Mouse (Mus musculus) kidney, postnatal 0 days (tissue): ENCODE measurements around the gene AI661453. TPM values are rescaled to one million over a fixed set of nuclear protein-coding genes. Genes with fewer than 3 reads are reported as not detected.
"Not testable (repeated sequence)": the region's sequence is repeated elsewhere in the genome, so short reads cannot be mapped to it uniquely, and the experiment has no call there.

Experiments used
- ATAC-seq: fragments of 200-750 bp; cut with Nextera tagmentation; replicated peaks from 2 replicates; pipeline ENCODE4 v1.8.0; 2017; ENCODE audit warnings: low read depth, moderate number of reproducible peaks, moderate TSS enrichment, moderate library complexity; ENCODE audit not compliant: low FRiP score
- DNase-seq: peaks from one replicate; pipeline ENCODE4 v3.0.0-alpha.2; 2016; ENCODE audit warnings: low spot score
- H3K27ac ChIP-seq: fragments of 300-500 bp; sonication (generic); 2 replicates; pipeline ENCODE4 v1.5.1; 2014; ENCODE audit warnings: mild to moderate bottlenecking
- H3K27me3 ChIP-seq: fragments of 300-500 bp; sonication (generic); 2 replicates; pipeline ENCODE4 v1.6.1; 2014; ENCODE audit warnings: low read length, mixed read lengths; ENCODE audit not compliant: insufficient read depth
- H3K36me3 ChIP-seq: fragments of 300-500 bp; sonication (generic); 2 replicates; pipeline ENCODE4 v1.6.1; 2014; ENCODE audit warnings: low read length, mixed read lengths; ENCODE audit not compliant: insufficient read depth
- H3K4me1 ChIP-seq: fragments of 300-500 bp; sonication (generic); replicated peaks from 2 replicates; pipeline ENCODE4 v1.6.1; 2014; ENCODE audit warnings: antibody characterized with exemption, low read length, mixed read lengths; ENCODE audit not compliant: insufficient read depth
- H3K4me2 ChIP-seq: fragments of 300-500 bp; sonication (generic); 2 replicates; pipeline ENCODE4 v1.6.1; 2014; ENCODE audit warnings: mild to moderate bottlenecking, low read length, moderate library complexity, mixed read lengths
- H3K4me3 ChIP-seq: fragments of 300-500 bp; sonication (generic); replicated peaks from 2 replicates; pipeline ENCODE4 v1.5.1; 2014; ENCODE audit warnings: low read depth, low read length
- H3K9ac ChIP-seq: fragments of 300-500 bp; sonication (generic); 2 replicates; pipeline ENCODE4 v1.6.1; 2014; ENCODE audit warnings: low read depth, low read length
- H3K9me3 ChIP-seq: fragments of 300-500 bp; sonication (generic); replicated peaks from 2 replicates; pipeline ENCODE4 v1.6.1; 2016; ENCODE audit warnings: low read length, inconsistent platforms, mixed read lengths
- CTCF ChIP-seq: IDR thresholded peaks from 2 replicates; pipeline ENCODE4 v1.5.1; 2016; ENCODE audit warnings: antibody characterized with exemption, low read depth, mild to moderate bottlenecking, moderate library complexity
- WGBS: fragments of 180-500 bp; shearing (Covaris S2); extraction: QIAGEN DNeasy Blood & Tissue Kit; methylation state at CpG from one replicate; pipeline ENCODE4 v1.1.7; 2014; 5-methylcytosine and 5-hydroxymethylcytosine counted together
- polyA plus RNA-seq: library from polyadenylated mRNA; unstranded; fragments of >200 nt; fragmentation: Nextera tagmentation; extraction: Ambion mirVana; gene quantifications from 2 replicates; pipeline ENCODE4 v1.2.1, GENCODE M21; 2015

The AI661453 gene
- polyA plus RNA-seq, 1 experiment from 2014 or later = 2.4 TPM

GRCm38 (mm10) chr17:47485791-47486190 lies 49.4 kb downstream of the AI661453 start:
- Histone ChIP-seq H3K4me2 (no peak overlapping the region), H3K4me3 (no peak overlapping the region), H3K27ac (0 out of 2 replicates have a peak overlapping the region, but pooled peaks have one; percentile 82), H3K27me3 (no peaks in the 10 kb centered on the region), H3K36me3 (peaks cover 18% of the 10 kb centered on the region), H3K9me3 (no peaks in the 10 kb centered on the region), H3K4me1 (0 out of 2 replicates have a peak, but pooled peaks cover 8% of the 10 kb centered on the region), H3K9ac (no peak overlapping the region)
- WGBS = 84% methylated on average over 3 of the region's 3 CpGs
- DNase-seq (no peak), ATAC-seq (no peak)
- TF ChIP-seq CTCF = no peak

GRCm38 (mm10) chr17:47490791-47491190 lies 54.4 kb downstream of the AI661453 start:
- no peaks in the 10 kb centered on the region for H3K9me3 ChIP-seq
- peak; percentile 54 for TF ChIP-seq CTCF
- H3K4me2 ChIP-seq = no peak overlapping the region
- DNase-seq (no peak), ATAC-seq (no peak)
- H3K9ac ChIP-seq = no peak overlapping the region
- H3K4me3 ChIP-seq = no peak overlapping the region
- H3K27ac ChIP-seq = no peak overlapping the region
- H3K36me3 ChIP-seq = peaks cover 61% of the 10 kb centered on the region
- H3K4me1 ChIP-seq = no peaks in the 10 kb centered on the region
- no peaks in the 10 kb centered on the region for H3K27me3 ChIP-seq
- WGBS = 84% methylated on average over 9 of the region's 9 CpGs

GRCm38 (mm10) chr17:47492731-47493130 lies 56.3 kb downstream of the AI661453 start:
- no peaks in the 10 kb centered on the region for H3K4me1 ChIP-seq
- peaks cover 73% of the 10 kb centered on the region for H3K36me3 ChIP-seq
- no peak overlapping the region for H3K27ac ChIP-seq
- H3K9ac ChIP-seq = no peak overlapping the region
- no peak for TF ChIP-seq CTCF
- no peak overlapping the region for H3K4me3 ChIP-seq
- WGBS = 73% methylated on average over 6 of the region's 6 CpGs
- ATAC-seq (no peak), DNase-seq (no peak)
- no peaks in the 10 kb centered on the region for H3K27me3 ChIP-seq
- no peak overlapping the region for H3K4me2 ChIP-seq
- H3K9me3 ChIP-seq = no peaks in the 10 kb centered on the region

- Histone ChIP-seq H3K9ac (no peak overlapping the region), H3K27me3 (no peaks in the 10 kb centered on the region), H3K4me2 (no peak overlapping the region), H3K27ac (no peak overlapping the region), H3K4me3 (no peak overlapping the region), H3K4me1 (no peaks in the 10 kb centered on the region), H3K9me3 (no peaks in the 10 kb centered on the region), H3K36me3 (peaks cover 75% of the 10 kb centered on the region)
- no peak for DNase-seq
- 85% methylated on average over 6 of the region's 6 CpGs for WGBS
- TF ChIP-seq CTCF = no peak
- no peak for ATAC-seq
These were observed 57.2 kb downstream of the AI661453 start for GRCm38 (mm10) chr17:47493653-47494052.

GRCm38 (mm10) chr17:47494132-47494531 lies 57.7 kb downstream of the AI661453 start:
- no peaks in the 10 kb centered on the region for H3K27me3 ChIP-seq
- H3K36me3 ChIP-seq = peaks cover 77% of the 10 kb centered on the region
- ATAC-seq (no peak), DNase-seq (no peak)
- no peak overlapping the region for H3K27ac ChIP-seq
- no peak overlapping the region for H3K9ac ChIP-seq
- no peak overlapping the region for H3K4me3 ChIP-seq
- TF ChIP-seq CTCF = no peak
- H3K9me3 ChIP-seq = no peaks in the 10 kb centered on the region
- no peak overlapping the region for H3K4me2 ChIP-seq
- no peaks in the 10 kb centered on the region for H3K4me1 ChIP-seq
- 91% methylated on average over 11 of the region's 11 CpGs for WGBS

GRCm38 (mm10) chr17:47501531-47501930 lies 65.1 kb downstream of the AI661453 start:
- peaks cover 22% of the 10 kb centered on the region for H3K4me1 ChIP-seq
- WGBS = 5% methylated on average over 11 of the region's 11 CpGs
- peak overlapping the region; percentile 73 for H3K9ac ChIP-seq
- H3K9me3 ChIP-seq = no peaks in the 10 kb centered on the region
- peak overlapping the region; percentile 55 for H3K4me3 ChIP-seq
- peaks cover 17% of the 10 kb centered on the region for H3K36me3 ChIP-seq
- no peak for TF ChIP-seq CTCF
- H3K27ac ChIP-seq = peak overlapping the region; percentile 47
- H3K27me3 ChIP-seq = no peaks in the 10 kb centered on the region
- DNase-seq = no peak
- no peak for ATAC-seq
- H3K4me2 ChIP-seq = peak overlapping the region; percentile 84

- ATAC-seq (peak; percentile 92), DNase-seq (peak; percentile 97)
- peak within 1 kb of the TSS; percentile 84 for H3K4me2 ChIP-seq
- peak within 1 kb of the TSS; percentile 73 for H3K9ac ChIP-seq
- H3K27ac ChIP-seq = peak within 1 kb of the TSS; percentile 67
- TF ChIP-seq CTCF = no peak
- H3K4me3 ChIP-seq = peak within 1 kb of the TSS; percentile 55
- WGBS = 1% methylated on average over 40 of the region's 40 CpGs
- no peaks in the 10 kb centered on the region for H3K9me3 ChIP-seq
- H3K27me3 ChIP-seq = no peaks in the 10 kb centered on the region
- peaks cover 22% of the 10 kb centered on the region for H3K4me1 ChIP-seq
- H3K36me3 ChIP-seq = peaks cover 12% of the 10 kb centered on the region
These were observed 65.7 kb downstream of the AI661453 start, which contains the start of gene Taf8 for GRCm38 (mm10) chr17:47501946-47502706. Gene Taf8 (minus strand): TSS chr17:47502292.

GRCm38 (mm10) chr17:47502707-47503045 lies 66.3 kb downstream of the AI661453 start:
- H3K9ac ChIP-seq, H3K4me3 ChIP-seq, DNase-seq, ATAC-seq, H3K9me3 ChIP-seq, H3K27me3 ChIP-seq: not testable (repeated sequence)
- Histone ChIP-seq H3K4me1 (peaks cover 26% of the 10 kb centered on the region), H3K4me2 (peak overlapping the region; percentile 84; the same call in 1 of the 2 replicates), H3K36me3 (peaks cover 11% of the 10 kb centered on the region), H3K27ac (0 out of 2 replicates have a peak overlapping the region, but pooled peaks have one; percentile 11)
- 78% methylated on average over 6 of the region's 6 CpGs for WGBS
